Mouse (Mus musculus): ENCODE data around the gene Ccdc97.

DNA sequence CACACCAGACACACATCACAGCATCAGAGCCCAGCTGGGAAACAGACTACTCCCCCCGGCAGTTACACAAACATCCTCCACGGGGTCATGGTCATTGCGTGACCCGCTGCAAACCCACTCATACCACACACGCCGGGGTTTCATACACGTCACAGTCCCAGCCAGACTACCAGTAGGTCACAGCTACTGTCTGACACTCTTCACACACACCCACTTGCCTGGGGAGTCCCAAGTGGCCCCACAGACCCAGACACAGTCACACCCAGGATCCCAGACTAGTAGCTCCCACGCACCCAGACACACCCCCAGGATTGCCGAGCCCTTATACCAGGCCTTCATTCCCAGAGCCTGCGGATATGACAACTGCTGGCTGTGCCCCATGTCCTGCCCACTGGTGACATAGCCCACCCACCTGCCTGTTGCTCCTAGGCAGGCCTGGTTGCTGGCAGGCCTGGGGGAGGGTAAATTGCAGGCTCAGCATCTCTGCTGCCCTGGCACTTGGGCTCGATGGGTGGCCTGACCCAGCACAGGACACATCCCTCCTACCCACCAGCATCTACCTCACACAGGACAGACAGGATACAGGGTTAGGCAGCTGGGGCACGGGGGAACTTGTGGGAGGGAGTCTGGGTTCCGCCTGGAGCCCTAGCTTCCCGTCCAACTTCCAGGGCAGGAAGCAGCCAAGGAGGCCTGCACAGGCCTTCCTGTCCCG is 11.2 kb downstream of the Ccdc97 start:
- TF ChIP-seq CTCF (IDR thresholded peaks at IDR 0.05; ENCODE audit: low read depth, low read length): no peak
- TF ChIP-seq POLR2A (IDR thresholded peaks at IDR 0.05; ENCODE audit: extremely low read depth, insufficient read depth, low read length): no peak

All from liver, adult 2 months (tissue).